Mouse (Mus musculus): ENCODE measurements around the gene Fibcd1.

GRCm38 (mm10) chr2:31813641-31814040, 32.2 kb downstream of the Fibcd1 start:
- TF ChIP-seq POLR2A (IDR thresholded peaks at IDR 0.05; ENCODE audit: borderline replicate concordance, extremely low read depth, low read depth, low read length) (no peak), CTCF (IDR thresholded peaks at IDR 0.05; ENCODE audit: insufficient read depth, low read length) (no peak)

Measured in lung, adult 2 months (tissue).